Mouse (Mus musculus): ENCODE measurements around the gene Rab15.

The Rab15 gene

GRCm38 (mm10) chr12:76778305-76779083 lies 44.2 kb downstream of the Rab15 start:
- no peak for DNase-seq (ENCODE audit: low read depth, low spot score)

DNA sequence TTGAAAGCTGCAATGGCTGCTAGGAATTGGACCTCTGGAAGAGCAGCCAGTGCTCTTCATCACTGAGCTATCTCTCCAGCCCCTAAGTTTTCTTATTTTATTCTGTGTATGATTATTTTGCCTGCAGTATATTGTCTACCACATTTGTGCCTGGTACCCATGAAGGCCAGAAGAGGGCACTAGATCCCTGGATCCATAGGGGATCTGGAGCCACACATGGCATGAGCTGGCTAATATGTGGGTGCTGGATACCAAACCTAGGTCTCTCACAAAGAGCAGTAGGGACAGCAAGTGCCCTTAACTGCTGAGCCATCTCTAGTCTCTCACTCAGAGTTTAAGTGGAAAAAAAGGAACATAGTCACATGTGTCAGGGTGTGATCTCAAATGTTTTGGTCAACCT lies 44.9 kb downstream of the Rab15 start:
- no peak for DNase-seq (ENCODE audit: low read depth, low spot score)

DNA sequence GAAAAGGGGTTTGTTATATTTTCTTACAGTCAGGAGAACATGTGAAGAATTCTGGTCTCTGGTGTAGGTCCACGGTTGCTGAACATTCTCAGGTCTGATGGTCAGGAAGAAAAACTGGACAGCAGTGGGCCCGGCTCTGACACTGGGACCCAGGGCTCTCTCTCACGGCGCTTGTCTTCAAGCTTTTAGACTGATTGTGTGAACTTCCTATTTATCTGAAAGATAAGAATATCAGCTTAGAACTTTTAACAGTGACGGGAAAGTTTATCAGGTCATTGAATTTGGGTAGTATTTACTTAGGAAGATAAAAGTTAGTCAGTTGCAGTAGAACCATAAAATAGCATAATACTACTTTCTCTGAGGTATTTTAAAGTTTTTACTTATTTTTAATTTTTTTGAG lies 45.8 kb downstream of the Rab15 start:
- DNase-seq (ENCODE audit: low read depth, low spot score): no peak

GRCm38 (mm10) chr12:76775132-76775531 lies 47.6 kb downstream of the Rab15 start:
- DNase-seq (ENCODE audit: low read depth, low spot score): no peak

GRCm38 (mm10) chr12:76774652-76775051 lies 48.1 kb downstream of the Rab15 start:
- no peak for DNase-seq (ENCODE audit: low read depth, low spot score)

- no peak for DNase-seq (ENCODE audit: low read depth, low spot score)
These were observed 51.2 kb downstream of the Rab15 start for GRCm38 (mm10) chr12:76771540-76771939.

GRCm38 (mm10) chr12:76770841-76771500 lies 51.7 kb downstream of the Rab15 start:
- DNase-seq (ENCODE audit: low read depth, low spot score): no peak

GRCm38 (mm10) chr12:76765901-76766630 lies 56.6 kb downstream of the Rab15 start:
- no peak for DNase-seq (ENCODE audit: low read depth, low spot score)

GRCm38 (mm10) chr12:76765354-76765851 lies 57.3 kb downstream of the Rab15 start, which contains the start of the genes Churc1 and Fntb:
Gene Churc1, plus strand, starts transcription at chr12:76765538.
Gene Fntb, plus strand, starts transcription at chr12:76765589.
- DNase-seq (ENCODE audit: low read depth, low spot score): peak; percentile 95

DNA sequence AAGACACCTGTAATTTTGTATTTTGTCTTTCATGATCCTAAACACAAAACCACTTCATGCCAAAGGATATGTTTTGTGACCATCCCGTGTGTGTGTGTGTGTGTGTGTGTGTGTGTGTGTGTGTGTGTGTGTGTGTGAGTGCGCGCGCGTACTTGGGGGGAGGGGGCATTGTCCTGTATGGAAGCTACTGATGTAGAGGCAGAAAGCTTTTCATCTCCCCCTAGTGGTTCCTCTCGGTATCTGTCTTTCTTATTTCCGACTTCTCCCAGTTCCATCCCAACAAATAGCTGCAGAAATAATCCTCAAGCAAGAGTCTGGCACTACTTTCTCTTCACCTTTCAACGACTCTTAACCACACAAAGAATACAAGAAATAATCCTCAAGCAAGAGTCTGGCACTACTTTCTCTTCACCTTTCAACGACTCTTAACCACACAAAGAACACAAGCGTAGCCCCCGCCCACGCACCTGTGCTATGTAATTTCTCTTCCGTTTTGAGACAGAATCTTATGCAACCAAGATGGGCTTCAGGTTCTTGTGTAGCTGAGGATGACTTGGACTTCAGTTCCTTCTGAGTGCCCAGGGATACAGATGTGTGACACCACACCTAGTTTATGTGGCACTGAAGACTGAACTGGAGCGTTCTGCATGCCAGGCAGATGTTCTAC lies 69.9 kb downstream of the Rab15 start:
- peak; percentile 55 for DNase-seq (ENCODE audit: low read depth, low spot score)

- DNase-seq (ENCODE audit: low read depth, low spot score): no peak
These were observed 71.7 kb downstream of the Rab15 start for GRCm38 (mm10) chr12:76750866-76751459.
